Mouse (Mus musculus): Measurements from ENCODE around the gene Sh3rf3.

DNA sequence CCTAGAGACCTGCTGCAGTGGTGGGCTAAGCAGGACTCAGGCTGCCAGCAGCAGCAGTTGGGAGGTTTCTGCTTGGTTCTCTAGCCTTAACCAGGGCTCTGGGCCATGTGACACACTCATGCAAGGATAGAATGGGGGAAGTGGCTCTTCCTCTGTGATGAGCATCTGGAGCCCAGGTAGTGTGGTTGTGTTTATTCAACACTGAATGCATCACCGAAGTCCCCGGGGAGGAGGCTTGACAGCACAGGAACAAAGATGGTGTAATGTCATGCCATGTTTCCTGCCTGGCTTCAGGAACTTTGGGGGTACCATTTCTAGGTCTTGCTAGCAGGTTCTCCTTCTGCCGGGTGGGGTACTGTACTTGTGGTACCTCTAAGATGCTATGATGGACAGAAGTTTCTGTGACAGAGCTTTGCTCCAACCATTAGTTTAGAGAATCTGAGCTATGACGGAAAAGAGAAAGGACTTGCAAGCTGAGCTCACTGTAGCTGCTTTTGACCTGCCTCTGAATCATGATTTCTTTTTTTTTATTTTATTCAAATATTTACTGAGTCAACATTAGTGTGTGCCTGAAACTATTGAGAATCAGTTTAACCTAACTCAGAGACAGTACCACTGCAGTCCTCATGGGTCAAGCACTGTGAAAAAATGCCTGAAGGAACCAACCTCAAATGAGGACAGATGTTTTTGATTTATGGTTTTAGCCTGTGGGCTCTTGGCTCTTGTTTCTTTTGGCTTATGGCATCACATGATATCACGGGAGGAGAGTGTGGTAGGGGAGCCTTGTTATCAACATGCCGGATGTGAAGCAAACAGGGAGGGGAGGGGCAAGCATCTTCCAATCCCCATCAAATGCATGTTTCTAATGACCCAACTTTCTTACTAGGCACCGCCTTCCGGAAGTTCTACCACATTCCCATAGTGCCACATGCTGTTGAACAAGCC is 102.4 kb downstream of the Sh3rf3 start:
- no peak for TF ChIP-seq CTCF (IDR thresholded peaks at IDR 0.05; ENCODE audit: low read depth)
- no peak for TF ChIP-seq EP300 (IDR thresholded peaks at IDR 0.05; ENCODE audit: low read depth)
